Mouse (Mus musculus) intestine, postnatal 0 days (tissue): ENCODE data around the gene Ppm1e. TPM values are rescaled to one million over a fixed set of nuclear protein-coding genes. Genes with fewer than 3 reads are reported as not detected.
A peak's percentile ranks its signal among the peaks of the same experiment; 100 is the strongest.

Experiments used
- ATAC-seq: fragments of 200-750 bp; cut with Nextera tagmentation; 2 replicates; pipeline ENCODE4 v1.8.0; 2017; ENCODE audit warnings: mild to moderate bottlenecking, moderate TSS enrichment, moderate library complexity
- H3K27ac ChIP-seq: fragments of 300-500 bp; sonication (generic); 2 replicates; pipeline ENCODE4 v1.5.1; 2014; ENCODE audit warnings: mild to moderate bottlenecking, low read depth, low read length, moderate library complexity
- H3K27me3 ChIP-seq: fragments of 300-500 bp; sonication (generic); replicated peaks from 2 replicates; pipeline ENCODE4 v1.6.1; 2014; ENCODE audit warnings: low read length, mixed read lengths; ENCODE audit not compliant: control insufficient read depth, insufficient read depth
- H3K36me3 ChIP-seq: fragments of 300-500 bp; sonication (generic); 2 replicates; pipeline ENCODE4 v1.6.1; 2014; ENCODE audit warnings: mild to moderate bottlenecking, moderate library complexity; ENCODE audit not compliant: control insufficient read depth, insufficient read depth
- H3K4me1 ChIP-seq: fragments of 300-500 bp; sonication (generic); replicated peaks from 2 replicates; pipeline ENCODE4 v1.6.1; 2014; ENCODE audit warnings: antibody characterized with exemption, low read length, mixed read lengths; ENCODE audit not compliant: control insufficient read depth, insufficient read depth
- H3K4me2 ChIP-seq: fragments of 300-500 bp; sonication (generic); replicated peaks from 2 replicates; pipeline ENCODE4 v1.6.1; 2014; ENCODE audit warnings: low read depth, mild to moderate bottlenecking, moderate library complexity
- H3K4me3 ChIP-seq: fragments of 300-500 bp; sonication (generic); 2 replicates; pipeline ENCODE4 v1.5.1; 2014; ENCODE audit warnings: low read depth, low read length
- H3K9ac ChIP-seq: fragments of 300-500 bp; sonication (generic); 2 replicates; pipeline ENCODE4 v1.6.1; 2014; ENCODE audit warnings: mild to moderate bottlenecking, low read depth, low read length
- H3K9me3 ChIP-seq: fragments of 300-500 bp; sonication (generic); 2 replicates; pipeline ENCODE4 v1.6.1; 2016; ENCODE audit warnings: mixed run types; ENCODE audit not compliant: control insufficient read depth
- CTCF ChIP-seq: sonication (generic); IDR thresholded peaks from 2 replicates; pipeline ENCODE4 v1.5.1; 2016; ENCODE audit warnings: low read depth, mild to moderate bottlenecking, control low read depth, antibody characterized with exemption, moderate library complexity
- WGBS: fragments of 180-500 bp; shearing (Covaris S2); extraction: QIAGEN DNeasy Blood & Tissue Kit; methylation state at CpG from one replicate; pipeline ENCODE4 v1.1.7; 2014; 5-methylcytosine and 5-hydroxymethylcytosine counted together
- polyA plus RNA-seq: library from polyadenylated mRNA; unstranded; fragments of >200 nt; fragmentation: Nextera tagmentation; extraction: Ambion mirVana; gene quantifications from 2 replicates; pipeline ENCODE4 v1.2.1, GENCODE M21; 2015

Ppm1e gene
- polyA plus RNA-seq, 1 experiment from 2014 or later, result 1.4 TPM

- Histone ChIP-seq H3K27me3 (no peaks in the 10 kb centered on the region), H3K36me3 (no peaks in the 10 kb centered on the region; the same call in 1 of the 2 replicates), H3K27ac (no peak overlapping the region), H3K9me3 (no peaks in the 10 kb centered on the region), H3K4me1 (no peaks in the 10 kb centered on the region), H3K9ac (no peak overlapping the region), H3K4me3 (no peak overlapping the region), H3K4me2 (no peak overlapping the region)
- TF ChIP-seq CTCF, result no peak
- WGBS, result 87% methylated on average over 6 of the region's 6 CpGs
- ATAC-seq, result no peak
Measured at GRCm38 (mm10) chr11:87250132-87250531, 108.7 kb downstream of the Ppm1e start.

GRCm38 (mm10) chr11:87247494-87247866 lies 111.3 kb downstream of the Ppm1e start:
- TF ChIP-seq CTCF, result no peak
- H3K27ac ChIP-seq, result no peak overlapping the region
- no peak overlapping the region for H3K4me2 ChIP-seq
- H3K36me3 ChIP-seq, result no peaks in the 10 kb centered on the region; the same call in 1 of the 2 replicates
- no peak for ATAC-seq
- no peaks in the 10 kb centered on the region for H3K27me3 ChIP-seq
- H3K9ac ChIP-seq, result no peak overlapping the region
- 73% methylated on average over 5 of the region's 5 CpGs for WGBS
- no peak overlapping the region for H3K4me3 ChIP-seq
- no peaks in the 10 kb centered on the region for H3K4me1 ChIP-seq
- no peaks in the 10 kb centered on the region for H3K9me3 ChIP-seq

- WGBS, result 63% methylated on average over 9 of the region's 9 CpGs
- no peak overlapping the region for H3K27ac ChIP-seq
Measured at GRCm38 (mm10) chr11:87246724-87247493, 111.9 kb downstream of the Ppm1e start.

GRCm38 (mm10) chr11:87246107-87246651 lies 112.6 kb downstream of the Ppm1e start:
- Histone ChIP-seq H3K9me3 (no peaks in the 10 kb centered on the region), H3K4me2 (no peak overlapping the region), H3K36me3 (no peaks in the 10 kb centered on the region), H3K4me3 (no peak overlapping the region), H3K9ac (no peak overlapping the region), H3K4me1 (no peaks in the 10 kb centered on the region), H3K27me3 (no peaks in the 10 kb centered on the region), H3K27ac (no peak overlapping the region)
- 62% methylated on average over 4 of the region's 4 CpGs for WGBS
- ATAC-seq, result no peak
- TF ChIP-seq CTCF, result no peak

More at GRCm38 (mm10) chr11:87246724-87247493, 111.9 kb downstream of the Ppm1e start:
- H3K36me3 ChIP-seq, result no peaks in the 10 kb centered on the region
- H3K9ac ChIP-seq, result no peak overlapping the region
- no peak overlapping the region for H3K4me2 ChIP-seq
- no peaks in the 10 kb centered on the region for H3K9me3 ChIP-seq
- H3K4me3 ChIP-seq, result no peak overlapping the region
- no peaks in the 10 kb centered on the region for H3K4me1 ChIP-seq
- no peak for ATAC-seq
- peak; percentile 41 for TF ChIP-seq CTCF
- no peaks in the 10 kb centered on the region for H3K27me3 ChIP-seq

GRCm38 (mm10) chr11:87245171-87245840 lies 113.5 kb downstream of the Ppm1e start:
- no peaks in the 10 kb centered on the region for H3K9me3 ChIP-seq

GRCm38 (mm10) chr11:87241256-87241655 lies 117.6 kb downstream of the Ppm1e start:
- no peak overlapping the region for H3K4me2 ChIP-seq
- H3K9me3 ChIP-seq, result no peaks in the 10 kb centered on the region
- no peak overlapping the region for H3K4me3 ChIP-seq
- no peaks in the 10 kb centered on the region for H3K36me3 ChIP-seq
- peak; percentile 40 for TF ChIP-seq CTCF
- no peaks in the 10 kb centered on the region for H3K27me3 ChIP-seq
- WGBS, result 66% methylated on average over 7 of the region's 7 CpGs
- H3K4me1 ChIP-seq, result no peaks in the 10 kb centered on the region
- H3K27ac ChIP-seq, result no peak overlapping the region
- no peak for ATAC-seq
- no peak overlapping the region for H3K9ac ChIP-seq

More at GRCm38 (mm10) chr11:87245171-87245840, 113.5 kb downstream of the Ppm1e start:
- Histone ChIP-seq H3K4me3 (no peak overlapping the region), H3K36me3 (no peaks in the 10 kb centered on the region), H3K27ac (no peak overlapping the region), H3K9ac (no peak overlapping the region), H3K4me2 (no peak overlapping the region), H3K27me3 (no peaks in the 10 kb centered on the region), H3K4me1 (no peaks in the 10 kb centered on the region)
- no peak for ATAC-seq
- WGBS, result 83% methylated on average over 9 of the region's 9 CpGs
- no peak for TF ChIP-seq CTCF
